Mouse (Mus musculus) frontal cortex, adult (tissue): ENCODE results near the gene Birc6.

ENCODE experiments used
- ATAC-seq: cut with Nextera tagmentation; 2 replicates; pipeline ENCODE4 v1.9.2; 2017; ENCODE audit warnings: mild to moderate bottlenecking, moderate library complexity, mixed read lengths; ENCODE audit not compliant: low TSS enrichment

Birc6 gene

DNA sequence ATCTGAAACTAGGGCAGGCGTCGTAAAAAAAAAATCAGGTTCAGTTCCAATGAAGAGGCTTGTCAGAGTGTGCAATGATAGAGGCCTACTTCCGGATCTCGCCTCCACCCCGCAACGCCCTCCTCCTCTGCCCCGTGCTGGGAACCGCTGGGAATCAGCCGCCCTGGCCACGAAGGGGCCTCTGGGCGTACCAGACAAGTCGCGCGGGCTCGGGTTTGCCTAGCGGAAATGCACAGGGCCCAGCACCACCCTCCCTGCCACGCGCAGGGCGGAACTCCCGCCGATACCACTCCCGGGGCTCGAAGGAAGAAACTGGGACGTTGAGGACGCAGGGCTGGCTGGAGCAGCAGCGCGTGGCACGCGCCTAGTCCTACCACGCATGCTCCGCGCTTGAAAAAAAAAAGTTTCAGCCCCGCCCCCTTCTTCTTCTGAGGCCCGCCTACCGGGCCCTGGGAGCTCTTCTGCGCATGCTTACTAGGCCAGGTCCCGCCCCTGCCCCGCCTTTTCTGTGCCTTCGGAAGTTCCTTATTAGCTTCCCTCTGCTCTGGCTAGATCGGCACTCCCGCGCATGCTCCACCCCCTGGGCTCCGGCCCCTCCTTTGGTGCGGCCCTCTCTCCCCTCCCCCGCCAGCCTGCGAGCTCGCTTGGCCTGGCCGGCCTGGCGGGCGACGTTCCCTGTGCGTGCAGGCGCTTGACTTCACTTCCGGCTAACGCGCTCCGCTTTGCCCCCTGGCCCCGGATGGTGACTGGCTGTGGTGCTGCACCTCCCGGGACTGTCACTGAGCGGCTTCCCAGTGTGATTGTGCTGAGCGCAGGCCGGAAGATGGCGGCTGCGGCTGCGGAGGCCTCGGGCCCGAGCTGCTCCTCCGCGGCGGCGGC lies at the start of gene Birc6:
TSS of gene Birc6 (plus strand) at position 567 of the 879 bp plus-strand sequence.
- peak; percentile 92 for ATAC-seq

DNA sequence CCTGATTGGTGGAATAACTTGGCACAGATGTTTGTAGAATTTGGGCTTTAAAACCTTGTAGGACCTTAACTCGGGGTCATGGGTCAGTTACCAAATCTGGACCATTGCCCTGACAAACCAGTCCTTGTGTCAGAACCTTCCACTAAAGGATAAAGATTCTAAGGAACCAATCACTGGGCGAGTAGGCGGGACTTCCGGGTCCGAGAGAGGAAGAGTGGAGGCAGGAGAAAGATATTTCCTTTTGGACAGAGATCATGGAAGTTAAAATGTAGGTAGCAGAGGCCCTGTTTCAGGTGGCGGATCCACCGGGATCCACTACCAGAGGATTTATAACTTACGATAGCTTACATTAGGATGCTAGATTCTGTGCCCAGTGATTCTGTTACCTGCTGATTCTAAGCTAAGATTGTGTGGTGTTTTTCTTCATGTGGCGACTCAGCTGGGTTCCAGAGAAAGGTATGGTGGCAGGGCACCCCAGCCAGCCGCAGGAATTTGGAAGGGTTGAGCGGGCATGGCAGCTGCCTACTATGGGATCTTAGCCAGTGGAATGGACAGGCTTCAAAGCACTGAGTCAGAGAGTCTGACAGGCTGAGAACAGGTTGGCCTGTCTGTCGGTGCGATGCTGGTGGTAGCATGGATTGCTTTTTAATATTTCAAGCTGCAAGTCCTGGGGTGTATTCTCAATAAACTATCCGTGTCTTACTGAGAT lies 47.6 kb upstream of the Birc6 start:
- no peak for ATAC-seq

DNA sequence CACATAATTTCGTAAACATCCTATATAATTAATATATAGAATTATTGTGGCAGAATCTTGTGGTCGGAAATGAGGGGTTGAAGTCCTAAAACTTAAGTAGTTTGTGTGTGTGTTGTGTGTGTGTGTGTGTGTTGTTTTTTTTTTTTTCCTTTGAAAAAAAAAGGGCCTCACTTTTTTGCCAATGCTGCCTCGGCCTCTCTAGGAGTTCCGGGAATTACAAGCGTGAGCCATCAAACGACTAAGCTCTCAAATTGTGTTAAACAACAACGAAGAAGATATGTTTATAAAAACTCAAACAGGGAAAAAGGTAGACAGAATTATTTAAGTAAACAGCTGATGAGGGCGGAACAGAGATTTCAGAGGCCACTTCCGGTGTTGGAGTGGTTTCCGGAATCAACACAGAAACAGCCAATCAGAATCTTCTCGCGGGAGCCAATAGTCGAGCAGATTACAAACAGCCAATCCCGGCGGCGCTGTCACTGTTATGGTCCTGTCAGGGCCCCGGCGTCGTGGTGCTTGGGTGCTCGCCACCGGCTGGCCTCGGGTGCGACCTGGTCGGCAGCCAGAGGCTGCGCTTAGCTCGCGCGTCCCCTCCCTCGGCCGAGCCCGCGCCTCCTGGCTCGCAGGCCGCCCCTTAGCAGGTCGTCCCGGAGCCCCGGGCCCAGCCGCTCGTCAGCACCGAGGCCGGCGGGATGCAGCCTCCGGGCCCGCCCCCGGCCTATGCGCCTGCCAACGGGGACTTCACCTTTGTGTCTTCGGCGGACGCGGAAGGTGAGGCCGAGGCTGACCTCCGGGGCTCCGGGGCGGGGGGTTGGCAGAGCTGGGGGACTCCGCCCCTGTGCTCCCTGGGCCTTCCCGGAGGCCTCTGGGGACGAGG lies 38.8 kb upstream of the Birc6 start, which contains the start of gene Yipf4:
TSS of gene Yipf4 (plus strand) at position 470 of the 877 bp plus-strand sequence.
- ATAC-seq, result peak; percentile 100

DNA sequence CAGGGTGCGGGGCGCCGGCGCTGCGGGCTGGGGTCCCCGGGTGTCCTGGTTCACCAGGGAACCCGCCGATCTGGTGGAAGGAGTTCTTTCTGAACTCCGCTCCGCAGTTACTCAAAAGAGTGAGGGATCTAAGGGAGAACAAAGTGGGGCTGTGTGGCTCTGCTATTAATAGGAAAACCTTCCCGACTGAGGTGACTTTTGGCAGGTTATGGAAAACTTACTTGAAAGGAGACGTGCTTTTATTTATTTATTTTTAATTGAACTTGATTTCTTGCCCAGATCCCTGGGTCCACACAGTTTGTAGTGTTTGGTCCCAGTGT lies 38.2 kb upstream of the Birc6 start:
- no peak for ATAC-seq

DNA sequence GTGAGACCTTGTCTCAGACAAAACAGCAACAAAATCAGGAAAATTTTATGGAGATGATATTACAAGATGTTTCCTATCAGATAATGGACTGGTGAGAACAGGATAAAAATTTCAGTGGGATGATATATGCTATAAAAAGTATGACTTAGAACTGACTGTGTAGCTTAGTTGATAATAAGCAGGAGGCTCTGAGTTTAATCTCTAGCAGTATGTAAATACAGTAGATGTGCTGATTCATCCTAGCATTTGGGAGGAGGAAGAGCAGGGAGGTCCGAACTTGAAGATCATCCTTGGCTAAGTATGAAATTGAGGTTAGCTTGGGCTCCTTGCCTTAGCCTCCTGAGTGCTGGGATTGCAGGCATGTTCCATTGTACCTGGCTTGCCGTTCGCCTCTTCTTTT lies 36.5 kb upstream of the Birc6 start:
- no peak for ATAC-seq

DNA sequence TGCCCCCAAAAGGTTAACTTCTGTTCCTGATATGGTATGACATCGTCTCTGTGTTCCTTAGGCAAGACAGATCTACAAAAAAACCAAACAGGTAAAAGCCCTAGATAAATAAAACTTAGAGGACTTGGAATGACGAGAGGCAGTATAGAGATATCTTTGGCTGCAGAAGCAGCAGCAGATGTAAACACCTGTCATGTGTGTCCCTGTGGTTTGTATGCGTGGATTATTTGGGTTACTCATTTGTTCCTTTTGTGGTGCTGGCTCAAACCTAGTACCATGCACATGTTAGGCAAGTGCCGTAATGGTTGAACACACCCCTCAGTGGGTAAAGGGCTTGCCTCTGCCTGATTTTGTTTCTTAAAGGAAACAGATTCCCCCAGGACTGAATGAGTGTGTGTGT lies 27.9 kb upstream of the Birc6 start:
- no peak for ATAC-seq

DNA sequence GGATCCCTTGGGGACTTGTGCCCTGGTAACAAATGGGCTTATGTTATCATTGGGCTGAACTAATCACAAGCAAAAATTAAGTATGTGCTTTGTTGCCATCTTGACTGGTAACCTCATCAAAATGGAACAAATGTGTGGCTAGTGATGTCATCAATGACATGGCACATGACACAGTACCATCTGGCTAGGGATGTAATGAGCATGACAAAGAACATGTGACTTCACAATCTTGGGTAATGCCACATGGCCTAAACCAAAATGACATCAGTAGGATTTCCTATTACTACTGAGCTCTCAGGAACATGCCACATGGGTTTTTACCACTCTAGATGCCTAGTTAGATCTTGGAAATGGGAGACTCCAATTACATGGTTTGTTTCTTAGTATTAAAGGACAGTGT lies 27.0 kb upstream of the Birc6 start:
- ATAC-seq, result no peak

DNA sequence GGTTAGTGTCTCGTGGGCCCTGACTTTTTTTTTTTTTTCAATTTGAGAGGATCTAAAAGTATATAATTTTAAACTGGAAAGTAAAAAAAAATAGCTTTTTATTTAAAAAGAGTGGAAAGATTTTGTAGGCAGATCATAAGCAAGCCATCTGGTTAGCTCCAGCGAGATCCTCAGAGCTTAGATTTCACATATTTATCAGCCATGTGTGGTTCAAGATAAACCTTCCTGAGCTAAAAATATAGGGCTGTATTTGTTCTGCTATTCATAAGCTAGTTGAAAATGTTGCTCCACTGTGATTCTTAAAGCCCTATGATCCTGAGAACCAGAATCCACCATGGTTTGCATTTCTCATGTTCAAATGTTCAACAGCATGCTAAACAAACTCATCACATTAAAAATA lies 20.2 kb upstream of the Birc6 start:
- ATAC-seq, result peak; percentile 98

DNA sequence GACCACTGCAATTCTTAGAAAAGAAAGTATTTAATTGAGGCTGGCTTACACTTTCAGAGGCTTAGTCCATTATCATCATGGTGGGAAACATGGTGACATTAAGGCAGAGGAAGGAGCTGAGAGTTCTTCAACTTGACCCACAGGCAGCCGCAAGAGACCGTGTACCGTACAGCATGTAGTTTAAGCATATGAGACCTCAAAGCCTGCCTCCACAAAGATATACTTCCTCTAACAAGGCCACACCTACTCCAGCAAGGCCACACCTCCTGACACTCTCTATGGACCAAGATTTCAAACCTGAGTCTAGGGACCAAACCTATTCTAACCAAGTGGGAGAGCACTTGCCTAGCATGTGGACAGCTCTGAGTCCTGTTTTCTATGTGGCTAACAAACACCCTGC lies 19.5 kb upstream of the Birc6 start:
- no peak for ATAC-seq

DNA sequence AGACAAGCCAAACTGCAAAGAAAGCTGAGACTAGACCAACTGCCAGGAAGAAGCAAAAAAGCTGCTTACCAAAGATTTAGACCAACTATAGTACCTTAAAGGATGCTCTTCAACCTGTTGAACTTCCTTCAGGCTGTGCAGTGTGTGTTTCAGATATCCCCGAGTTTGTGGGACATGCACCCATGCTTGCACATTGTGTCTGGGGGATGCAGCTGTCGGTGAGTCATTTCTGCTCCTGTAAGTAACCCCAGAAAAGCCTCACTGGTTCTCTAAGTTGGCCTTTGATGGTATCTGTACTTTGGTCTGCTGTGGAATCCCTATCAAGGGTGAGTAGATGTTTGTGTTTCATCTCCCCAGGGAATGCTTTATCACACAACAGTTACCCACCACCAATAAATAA lies 15.8 kb upstream of the Birc6 start:
- no peak for ATAC-seq

DNA sequence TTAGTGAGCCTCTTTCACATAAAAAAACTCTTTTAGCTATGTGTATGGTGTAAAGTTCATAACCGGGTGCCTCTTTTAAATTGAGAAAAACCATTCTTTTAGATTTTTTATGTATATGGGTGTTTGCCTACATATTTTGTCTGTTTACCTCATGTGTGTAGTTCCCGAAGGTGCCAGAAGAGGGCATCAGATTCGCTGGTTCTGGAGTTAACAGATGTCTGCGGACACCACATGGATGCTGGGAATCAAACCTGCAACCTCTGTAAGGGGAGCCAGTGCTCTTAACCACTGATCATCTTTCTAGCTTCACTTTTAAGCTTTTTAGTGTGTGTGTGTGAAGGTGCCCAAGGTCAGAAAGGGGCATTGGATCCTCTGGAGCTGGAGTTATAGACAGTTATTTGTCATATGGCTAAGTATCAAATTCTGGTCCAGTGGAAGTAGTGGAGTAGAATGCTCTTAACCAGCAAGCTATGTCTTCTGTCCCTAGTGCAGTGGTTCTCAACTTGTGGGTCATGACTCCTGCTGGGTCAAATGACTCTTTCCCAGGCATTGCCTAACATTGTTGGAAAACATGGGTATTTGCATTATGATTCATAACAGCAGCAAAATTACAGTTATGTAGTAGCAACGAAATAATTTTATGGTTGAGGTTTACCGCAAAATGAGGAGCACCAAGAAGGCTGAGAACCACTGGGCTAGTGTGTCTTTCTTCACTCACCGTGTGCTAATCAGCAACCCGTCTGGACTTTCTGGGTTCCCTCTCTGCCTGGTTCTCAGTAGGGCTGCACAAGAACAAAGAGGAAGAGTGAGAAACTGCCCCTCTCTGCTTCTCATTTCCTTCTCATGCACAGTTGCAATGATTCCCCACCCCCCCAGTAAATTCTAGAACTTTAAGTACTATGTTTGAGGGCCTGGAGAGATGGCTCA lies 5.0 kb upstream of the Birc6 start:
- no peak for ATAC-seq

DNA sequence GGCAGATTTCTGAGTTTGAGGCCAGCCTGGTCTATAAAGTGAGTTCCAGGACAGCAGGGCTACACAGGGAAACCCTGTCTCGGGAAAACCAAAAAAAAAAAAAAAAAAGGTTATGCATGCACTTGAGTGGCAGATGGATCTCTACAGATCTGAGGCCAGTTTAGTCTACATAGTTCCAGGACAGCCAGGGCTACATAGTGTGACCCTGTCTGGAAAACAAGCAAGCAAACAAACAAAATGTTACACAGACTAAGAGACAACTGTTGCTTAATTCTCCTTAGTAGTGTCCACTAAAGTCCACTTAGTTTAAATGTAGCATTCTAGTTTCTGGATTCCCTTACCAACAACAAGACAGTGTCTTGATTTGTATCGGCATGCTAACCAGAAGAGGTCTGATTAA lies 2.0 kb upstream of the Birc6 start:
- ATAC-seq, result no peak

DNA sequence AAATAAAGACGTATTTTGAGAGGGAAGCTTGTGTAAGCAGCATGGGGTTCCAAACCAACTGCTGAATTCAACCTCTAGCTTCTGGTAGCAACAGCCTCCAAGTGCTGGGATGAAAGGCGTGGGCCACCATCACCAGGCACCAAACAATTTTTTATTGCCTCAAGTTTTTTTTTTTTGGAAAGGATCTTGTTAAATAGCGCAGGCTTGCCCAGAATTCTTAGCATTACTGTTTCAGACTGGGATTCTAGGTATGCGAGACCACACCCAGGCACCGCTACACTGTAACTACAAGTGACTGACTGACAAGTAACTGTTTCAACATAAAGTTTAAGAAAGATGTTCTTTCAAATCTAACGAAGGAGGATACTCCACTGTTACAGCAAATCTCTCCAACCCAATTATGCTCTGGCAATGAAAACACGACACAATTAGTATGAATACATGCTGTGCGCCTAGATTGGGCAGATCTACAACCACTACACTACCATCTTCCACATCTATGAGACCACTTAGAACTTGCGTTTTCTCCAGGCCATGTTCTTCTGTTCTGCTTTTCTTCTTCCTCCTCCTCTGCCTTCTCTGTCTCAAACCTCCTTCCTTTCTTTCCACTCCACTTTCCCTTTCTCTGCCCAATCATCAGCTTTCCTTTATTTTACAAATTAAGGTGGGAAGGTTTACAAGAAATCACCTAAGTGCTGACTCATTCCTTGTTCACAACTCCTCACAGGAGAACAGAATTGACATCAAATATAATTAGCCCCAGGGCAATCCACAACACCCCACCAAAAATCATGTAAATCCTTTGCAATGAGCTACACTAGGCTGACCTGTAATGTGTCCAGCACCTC lies 1.1 kb upstream of the Birc6 start:
- no peak for ATAC-seq

DNA sequence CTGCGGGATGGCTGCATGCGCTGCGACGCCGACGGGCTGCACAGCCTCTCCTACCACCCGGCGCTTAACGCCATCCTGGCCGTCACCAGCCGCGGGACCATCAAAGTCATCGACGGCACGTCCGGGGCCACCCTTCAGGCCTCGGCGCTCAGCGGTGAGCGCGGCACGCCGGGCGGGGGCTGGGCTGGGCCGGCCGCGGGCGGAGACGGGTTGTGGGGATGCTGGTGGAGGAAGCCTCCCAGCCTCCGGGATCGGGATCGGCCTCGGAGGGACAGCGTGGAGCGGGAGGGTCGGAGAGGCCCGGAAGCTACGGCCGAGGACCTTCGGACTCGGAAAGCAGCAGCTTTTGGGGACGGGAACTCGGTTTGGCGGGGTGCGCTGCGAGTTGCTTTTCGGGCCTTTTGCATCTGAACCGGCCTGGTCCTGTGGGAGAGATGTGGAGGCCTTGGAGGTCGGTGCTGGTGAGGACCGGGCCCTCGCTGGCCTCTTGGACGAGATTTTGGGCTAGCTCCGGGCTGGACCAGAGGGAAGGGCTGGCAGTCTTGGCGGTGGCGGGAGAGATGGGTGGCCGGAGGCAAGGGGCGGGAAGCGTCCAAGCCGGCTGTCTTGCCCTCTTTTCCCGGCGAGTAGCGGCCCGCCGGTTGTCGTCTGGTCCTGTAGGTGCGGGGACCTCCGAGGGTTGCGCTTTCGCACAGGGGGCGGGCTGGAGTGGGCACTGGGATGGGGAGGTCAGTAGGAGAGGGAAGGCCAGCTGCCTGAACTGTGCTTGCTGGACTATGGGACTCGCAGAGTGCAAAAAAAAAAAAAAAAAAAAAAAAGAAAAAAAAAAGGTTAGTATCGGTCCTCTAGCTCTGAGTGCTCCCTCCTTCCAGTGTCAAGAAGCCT lies 795 bp downstream of the Birc6 start:
- peak; percentile 33 for ATAC-seq

DNA sequence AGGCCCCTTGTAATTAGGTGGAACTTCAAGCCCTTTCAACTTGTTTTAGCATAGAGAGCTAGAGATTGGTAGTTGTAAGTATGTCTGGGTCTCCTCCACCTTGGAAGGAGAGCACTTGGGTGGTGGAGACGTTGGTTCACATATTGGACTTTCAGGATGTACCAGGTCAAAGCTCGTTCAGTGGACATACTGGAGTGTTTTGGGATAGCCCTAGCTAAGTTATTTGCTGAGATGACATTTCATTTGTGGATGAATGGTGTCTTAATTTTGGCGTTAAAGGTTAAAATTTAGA lies 1.4 kb downstream of the Birc6 start:
- no peak for ATAC-seq

DNA sequence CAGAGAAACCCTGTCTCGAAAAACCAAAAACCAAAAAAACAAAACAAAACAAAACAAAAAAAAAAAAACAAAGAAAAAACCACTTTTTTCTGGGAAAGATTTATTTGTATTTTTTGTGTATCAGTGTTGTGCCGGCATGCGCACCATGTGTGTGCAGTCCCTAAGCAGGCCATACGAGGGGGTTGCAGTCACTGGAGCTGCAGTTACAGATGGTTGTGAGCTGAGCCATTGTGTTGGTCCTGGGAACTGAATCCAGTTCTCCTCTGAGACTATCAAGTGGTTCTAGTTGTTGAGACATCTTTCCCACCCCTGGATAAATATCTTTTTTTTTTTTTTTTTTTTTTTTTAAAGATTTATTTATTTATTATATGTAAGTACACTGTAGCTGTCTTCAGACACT lies 6.9 kb downstream of the Birc6 start:
- ATAC-seq, result no peak

DNA sequence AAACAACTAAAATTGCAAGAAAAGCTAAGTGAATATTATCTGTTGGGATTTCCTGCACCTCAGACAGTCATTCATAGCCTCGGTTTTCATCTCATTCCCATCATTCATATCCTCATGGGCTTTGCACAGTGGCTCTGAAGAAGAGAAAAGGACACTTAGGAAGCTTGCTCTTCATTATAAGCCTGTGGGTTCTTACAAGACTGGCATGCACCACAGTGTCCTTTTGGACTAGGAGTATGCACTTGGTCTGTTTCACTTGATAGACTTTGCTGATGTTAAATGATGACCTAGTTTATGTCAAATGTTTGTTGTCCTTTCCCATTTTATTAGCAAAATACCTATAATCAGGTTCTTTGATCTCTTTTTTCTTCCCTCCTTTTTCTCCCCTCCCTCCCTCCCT lies 9.4 kb downstream of the Birc6 start:
- no peak for ATAC-seq

DNA sequence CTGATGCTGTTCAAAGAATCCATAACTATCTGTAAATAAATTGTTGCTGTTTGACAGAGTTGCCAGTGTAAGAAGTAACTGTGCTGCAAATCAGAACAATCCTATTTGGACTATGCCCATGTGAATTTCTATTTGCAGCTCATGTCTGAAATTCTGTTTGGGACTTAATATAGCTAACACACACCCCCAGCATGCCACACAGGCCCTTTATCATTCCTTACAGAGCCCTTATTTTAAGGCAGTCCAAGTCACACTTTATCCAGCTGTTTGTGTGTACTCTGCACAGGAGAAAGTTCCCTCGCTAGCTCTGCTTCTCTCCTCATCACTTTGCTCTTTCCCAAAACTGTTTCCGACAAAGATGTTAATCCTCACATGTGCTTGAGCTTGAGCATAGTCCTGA lies 15.5 kb downstream of the Birc6 start:
- ATAC-seq, result peak; percentile 57; the same call in 1 of the 2 replicates

DNA sequence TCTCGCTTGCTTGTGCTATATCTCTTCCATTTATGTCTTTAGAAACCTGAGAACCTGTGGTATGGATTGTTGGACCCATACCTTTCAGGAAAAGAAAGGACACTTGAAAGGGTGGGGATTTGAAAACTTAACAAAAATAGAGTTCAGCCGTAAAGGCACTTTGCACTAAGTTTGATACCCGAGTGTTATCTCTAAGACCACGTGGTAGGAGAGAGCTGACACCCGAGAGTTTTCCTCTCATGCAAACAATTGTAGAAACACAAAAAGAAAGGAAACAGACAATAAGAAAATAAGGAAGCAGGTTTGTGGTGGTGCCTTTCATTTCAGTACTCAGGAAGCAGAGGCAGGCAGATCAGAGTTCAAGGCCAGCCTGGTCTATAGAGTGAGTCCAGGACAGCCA lies 26.0 kb downstream of the Birc6 start:
- ATAC-seq, result no peak

DNA sequence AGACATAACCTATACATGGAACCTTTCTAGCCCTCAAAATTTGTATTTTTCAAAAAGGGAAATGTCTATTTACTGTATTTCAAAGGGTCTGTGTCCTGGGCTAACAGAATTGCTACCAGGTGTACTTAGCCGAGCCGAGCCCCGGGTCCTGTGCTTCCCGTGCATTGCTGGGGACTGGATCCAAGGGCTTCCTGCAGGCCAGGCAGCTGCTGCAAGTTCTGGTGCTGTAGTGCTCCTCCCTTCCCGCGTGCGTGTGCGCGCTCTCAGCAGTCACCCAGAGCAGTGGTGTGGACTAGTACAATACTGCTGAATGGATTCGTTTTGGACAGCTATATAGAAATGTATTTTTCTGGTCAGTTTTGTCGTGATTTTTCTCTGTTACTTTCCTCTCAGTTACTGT lies 31.8 kb downstream of the Birc6 start:
- ATAC-seq, result no peak
